Mouse (Mus musculus): Measurements from ENCODE around the gene 9330159F19Rik.
A peak's percentile ranks its signal among the peaks of the same experiment; 100 is the strongest.

9330159F19Rik gene

DNA sequence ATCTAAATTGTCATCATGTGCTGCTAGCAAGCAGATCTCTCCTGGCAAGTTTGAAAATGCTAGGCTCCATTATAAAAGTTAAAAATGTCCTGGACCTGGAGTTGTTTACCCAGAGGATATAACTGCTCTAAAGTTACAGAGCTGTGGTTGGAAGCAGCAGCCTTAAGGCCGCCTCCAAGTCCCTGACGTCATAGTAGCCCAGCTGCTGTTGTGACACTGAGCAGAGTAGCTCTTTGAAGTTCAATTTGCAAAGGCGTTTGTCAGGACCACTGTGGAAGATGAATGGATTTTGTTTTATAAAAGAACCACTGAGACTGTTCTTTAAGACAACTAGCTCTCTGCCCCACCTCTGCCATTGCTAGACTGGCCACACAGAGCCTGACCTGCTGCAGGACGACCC is at the start of gene 9330159F19Rik:
Gene 9330159F19Rik (plus strand): TSS at position 154 of the 400 bp plus-strand sequence.
- peak; percentile 38 for DNase-seq (ENCODE audit: low read depth)

DNA sequence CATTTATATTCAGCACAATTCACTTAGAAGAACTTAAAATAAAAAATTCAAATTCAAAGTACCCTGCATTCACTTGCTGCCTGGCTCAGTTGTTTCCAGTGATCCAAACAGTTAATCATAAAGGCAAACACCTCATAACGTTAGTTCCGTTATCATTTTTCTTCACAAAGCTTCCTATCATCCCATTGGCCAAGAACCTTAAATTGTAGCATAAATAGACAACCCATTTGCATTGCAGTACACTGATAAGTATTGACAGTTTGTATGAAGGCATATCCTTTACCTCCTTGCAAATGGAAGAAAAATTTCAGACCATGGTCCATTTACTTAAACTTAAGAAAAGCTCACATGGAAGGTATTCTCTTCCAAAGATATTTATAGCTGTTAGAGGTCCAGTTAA is 49.7 kb upstream of the 9330159F19Rik start:
- DNase-seq (ENCODE audit: low read depth), result no peak

DNA sequence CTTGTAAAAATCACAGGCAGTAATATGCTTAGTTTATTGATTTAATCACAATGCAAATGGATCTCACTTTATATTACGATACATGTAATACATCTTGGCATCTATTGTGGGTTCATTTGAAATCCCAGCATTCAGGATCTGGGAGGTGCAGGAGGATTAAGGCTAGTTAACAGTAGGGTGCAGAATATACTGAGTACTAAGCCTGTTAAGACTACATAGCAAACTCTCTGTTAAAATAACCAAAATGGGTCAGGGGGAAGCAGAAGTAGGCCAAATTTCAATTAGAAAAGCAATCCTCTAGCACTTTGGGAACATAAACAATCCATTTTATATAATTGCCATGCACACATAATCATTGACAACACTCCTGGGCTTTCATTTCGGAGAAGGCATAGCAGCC is 37.6 kb upstream of the 9330159F19Rik start:
- DNase-seq (ENCODE audit: low read depth), result no peak

DNA sequence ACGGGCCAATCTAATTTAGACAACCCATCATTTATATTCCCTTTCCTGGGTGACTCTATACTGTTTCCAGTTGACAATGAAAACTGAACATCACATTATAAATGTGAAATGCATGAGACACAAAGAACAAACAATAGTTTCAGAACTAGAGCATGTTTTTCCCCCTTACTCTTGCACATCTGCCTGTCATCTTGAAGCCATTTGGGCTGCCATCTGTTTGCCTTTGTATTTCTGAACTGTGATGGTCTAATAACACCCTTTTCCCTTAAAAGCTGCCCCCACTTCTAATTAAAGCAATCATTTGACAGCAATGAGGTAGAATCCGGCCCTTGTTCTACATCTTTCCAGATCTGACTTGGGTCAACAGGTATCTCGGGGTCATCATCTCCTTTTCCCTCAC is 35.8 kb upstream of the 9330159F19Rik start:
- DNase-seq (ENCODE audit: low read depth), result no peak

DNA sequence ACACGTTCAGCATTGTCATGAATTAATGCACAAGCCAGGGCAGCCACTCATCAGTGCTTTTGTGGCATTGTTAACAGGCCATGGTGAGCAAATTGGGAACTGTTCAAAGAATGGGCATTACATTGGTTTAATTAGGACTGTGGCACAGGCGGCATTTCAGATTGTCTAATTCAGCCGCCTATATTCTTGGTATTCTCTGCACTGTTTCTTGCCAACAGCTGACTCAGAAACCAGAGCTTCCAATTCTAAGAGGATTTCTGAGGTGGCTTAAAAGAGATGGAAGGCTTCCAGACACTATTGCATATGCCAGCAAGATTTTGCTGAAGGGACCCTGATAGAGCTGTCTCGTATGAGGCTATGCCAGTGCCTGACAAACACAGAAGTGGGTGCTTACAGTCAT is 34.5 kb upstream of the 9330159F19Rik start:
- DNase-seq (ENCODE audit: low read depth), result no peak

DNA sequence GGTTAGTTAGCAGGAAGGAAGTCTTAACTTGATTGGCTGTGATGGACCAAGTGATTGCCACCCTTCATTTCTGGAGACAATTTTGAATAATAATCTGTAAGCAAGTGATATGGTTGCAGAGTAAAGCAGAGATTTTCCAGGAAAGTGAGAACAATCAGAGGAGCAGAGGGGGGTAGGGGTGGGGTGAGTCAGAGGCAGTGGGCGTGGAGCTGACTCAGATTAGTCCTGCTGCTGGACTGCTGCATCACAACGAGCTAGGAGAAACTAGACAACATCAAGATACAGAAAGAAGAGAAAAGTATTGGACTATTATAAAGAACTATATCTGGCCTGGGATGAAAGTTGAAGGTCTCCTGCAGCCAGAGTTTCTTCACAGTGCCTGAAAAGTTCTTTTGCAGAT is 33.4 kb upstream of the 9330159F19Rik start:
- DNase-seq (ENCODE audit: low read depth), result no peak

- DNase-seq (ENCODE audit: low read depth), result no peak
These were observed 31.2 kb upstream of the 9330159F19Rik start for GRCm38 (mm10) chr10:29180210-29180609.

- no peak for DNase-seq (ENCODE audit: low read depth)
These were observed 30.4 kb upstream of the 9330159F19Rik start for GRCm38 (mm10) chr10:29181046-29181445.

- no peak for DNase-seq (ENCODE audit: low read depth)
These were observed 17.6 kb upstream of the 9330159F19Rik start for GRCm38 (mm10) chr10:29193769-29194168.

GRCm38 (mm10) chr10:29196811-29197210 is 14.6 kb upstream of the 9330159F19Rik start:
- no peak for DNase-seq (ENCODE audit: low read depth)

- DNase-seq (ENCODE audit: low read depth), result no peak
These were observed 12.8 kb upstream of the 9330159F19Rik start, which contains the start of gene Gm49353 for GRCm38 (mm10) chr10:29198642-29199041. Gene Gm49353, plus strand, starts transcription at chr10:29198954.

- DNase-seq (ENCODE audit: low read depth), result peak; percentile 8
These were observed 11.6 kb upstream of the 9330159F19Rik start for GRCm38 (mm10) chr10:29199835-29200234.

- DNase-seq (ENCODE audit: low read depth), result no peak
These were observed 10.8 kb upstream of the 9330159F19Rik start for GRCm38 (mm10) chr10:29200609-29201008.

DNA sequence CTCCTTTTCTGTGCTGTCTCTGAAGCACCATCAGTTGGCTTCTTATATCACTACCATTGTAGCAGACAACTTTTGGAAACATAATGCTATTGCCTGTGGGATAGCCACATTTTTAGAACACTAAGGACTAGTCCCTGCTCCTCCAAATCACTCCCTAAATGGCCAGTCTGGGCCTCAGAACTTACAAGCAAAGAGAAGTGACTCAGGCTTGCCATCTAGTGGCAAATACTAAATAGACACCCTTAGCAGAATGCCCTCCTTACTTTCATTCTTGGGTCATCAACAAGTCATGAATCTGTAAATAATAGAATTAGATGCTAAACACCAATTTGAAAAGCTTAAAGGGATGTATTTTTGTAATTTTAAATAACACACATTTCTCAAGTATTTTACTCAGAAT is 4.7 kb upstream of the 9330159F19Rik start:
- peak; percentile 74 for DNase-seq (ENCODE audit: low read depth)

- no peak for DNase-seq (ENCODE audit: low read depth)
These were observed 2.7 kb upstream of the 9330159F19Rik start for GRCm38 (mm10) chr10:29208735-29209134.

DNA sequence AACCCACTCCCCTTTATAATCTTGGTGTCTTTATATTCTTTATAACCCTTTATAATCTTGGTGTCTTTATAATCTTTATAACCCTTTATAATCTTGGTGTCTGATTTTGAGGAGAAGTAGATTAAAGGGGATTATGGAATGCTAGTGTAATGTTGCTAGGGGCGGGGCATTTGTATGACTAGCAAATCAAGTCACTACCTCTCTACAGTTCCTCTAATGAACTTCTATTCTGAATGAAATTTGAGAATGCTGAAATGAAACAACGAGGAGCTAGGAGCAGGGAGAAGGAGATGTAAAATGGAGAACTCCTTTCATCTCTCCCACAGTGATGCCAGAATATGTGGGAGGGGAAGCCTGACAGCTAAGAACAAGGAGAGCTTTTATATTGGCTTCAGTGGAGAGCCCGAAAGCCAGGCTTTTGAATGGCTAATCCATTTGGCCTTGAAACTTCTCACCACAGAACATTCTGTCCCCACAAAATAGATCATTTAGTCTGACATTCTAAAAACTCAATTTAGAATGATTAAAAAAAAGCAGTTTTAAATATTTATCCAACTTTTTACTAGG is 2.2 kb downstream of the 9330159F19Rik start:
- DNase-seq (ENCODE audit: low read depth), result no peak

DNA sequence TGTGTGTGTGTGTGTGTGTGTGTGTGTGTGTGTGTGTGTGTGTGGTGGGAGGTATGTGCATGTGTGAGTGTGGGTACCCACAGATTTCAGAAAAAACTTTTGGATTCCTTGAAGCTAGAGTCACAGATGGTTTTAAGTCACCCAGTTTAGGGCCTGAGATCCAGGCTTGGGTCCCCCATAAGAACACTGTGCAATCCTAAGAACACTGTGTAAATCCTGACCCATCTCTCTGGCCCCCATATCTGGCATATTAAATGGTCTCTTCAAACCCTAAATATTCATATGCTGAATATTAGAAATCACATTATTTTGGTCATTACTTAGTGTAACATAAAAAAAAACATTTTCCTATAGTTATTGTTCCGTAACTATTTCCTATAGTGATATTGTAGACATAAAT is 5.6 kb downstream of the 9330159F19Rik start:
- no peak for DNase-seq (ENCODE audit: low read depth)

DNA sequence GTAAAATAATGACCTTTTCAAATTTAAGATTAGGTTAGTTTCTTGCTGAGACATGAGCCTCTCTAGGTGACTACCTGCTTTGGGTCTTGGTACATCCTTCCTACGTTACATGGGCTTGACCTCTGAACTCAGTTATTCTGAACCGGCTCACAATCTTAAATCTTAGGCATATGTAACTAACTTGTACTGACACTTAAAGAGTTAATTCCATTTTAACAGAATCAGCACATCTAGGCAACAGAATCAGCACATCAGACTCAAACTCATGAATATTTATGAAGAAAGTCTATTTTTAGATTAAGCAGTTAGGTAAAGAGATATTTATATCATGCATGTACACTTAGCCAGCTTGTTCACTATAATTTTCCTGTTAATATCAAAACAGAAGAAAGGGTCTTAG is 6.0 kb downstream of the 9330159F19Rik start:
- DNase-seq (ENCODE audit: low read depth), result no peak

- no peak for DNase-seq (ENCODE audit: low read depth)
These were observed 13.9 kb downstream of the 9330159F19Rik start for GRCm38 (mm10) chr10:29225329-29225728.

- DNase-seq (ENCODE audit: low read depth), result no peak
These were observed 19.8 kb downstream of the 9330159F19Rik start for GRCm38 (mm10) chr10:29231208-29231607.

All from 416B (cell line).